Mouse (Mus musculus) limb, embryonic 11.5 days (tissue): ENCODE measurements at regions not wholly inside any gene's neighbourhood (a gene's known extent, or its start where the extent isn't known, plus 50 kb on each side); places are given as distances from the start of the nearest gene placed in this dataset.
A peak's percentile ranks its signal among the peaks of the same experiment; 100 is the strongest.

Experiments used
- ATAC-seq: fragments of 200-750 bp; cut with Nextera tagmentation; 2 replicates; pipeline ENCODE4 v1.8.0; 2017; ENCODE audit warnings: low read depth; ENCODE audit not compliant: insufficient number of reproducible peaks, low FRiP score, low TSS enrichment
- DNase-seq: peaks from one replicate; pipeline ENCODE4 v3.0.0-alpha.2; 2015; ENCODE audit warnings: low spot score
- H3K27ac ChIP-seq: fragments of 300-500 bp; sonication (generic); replicated peaks from 2 replicates; pipeline ENCODE4 v1.5.1; 2014; ENCODE audit warnings: low read depth, mild to moderate bottlenecking, low read length
- H3K27me3 ChIP-seq: fragments of 300-500 bp; sonication (generic); 2 replicates; pipeline ENCODE4 v1.6.1; 2014; ENCODE audit warnings: mild to moderate bottlenecking, low read length, mixed read lengths; ENCODE audit not compliant: control insufficient read depth, insufficient read depth
- H3K36me3 ChIP-seq: fragments of 300-500 bp; sonication (generic); 2 replicates; pipeline ENCODE4 v1.6.1; 2014; ENCODE audit warnings: mild to moderate bottlenecking, low read length, moderate library complexity, mixed read lengths; ENCODE audit not compliant: control insufficient read depth, insufficient read depth
- H3K4me1 ChIP-seq: fragments of 300-500 bp; sonication (generic); 2 replicates; pipeline ENCODE4 v1.6.1; 2014; ENCODE audit warnings: low read length, mixed read lengths; ENCODE audit not compliant: control insufficient read depth, insufficient read depth
- H3K4me2 ChIP-seq: fragments of 300-500 bp; sonication (generic); 2 replicates; pipeline ENCODE4 v1.6.1; 2014; ENCODE audit warnings: low read depth, mild to moderate bottlenecking, moderate library complexity; ENCODE audit not compliant: severe bottlenecking
- H3K4me3 ChIP-seq: fragments of 300-500 bp; sonication (generic); 2 replicates; pipeline ENCODE4 v1.5.1; 2014; ENCODE audit warnings: low read depth, low read length
- H3K9ac ChIP-seq: fragments of 300-500 bp; sonication (generic); 2 replicates; pipeline ENCODE4 v1.6.1; 2014; ENCODE audit warnings: mild to moderate bottlenecking, low read length
- H3K9me3 ChIP-seq: fragments of 300-500 bp; sonication (generic); 2 replicates; pipeline ENCODE4 v1.6.1; 2016; ENCODE audit warnings: low read length; ENCODE audit not compliant: control insufficient read depth
- WGBS: fragments of 180-500 bp; shearing (Covaris S2); extraction: QIAGEN DNeasy Blood & Tissue Kit; methylation state at CpG from one replicate; pipeline ENCODE4 v1.1.7; 2014; 5-methylcytosine and 5-hydroxymethylcytosine counted together

- no peaks in the 10 kb centered on the region for H3K27me3 ChIP-seq
- H3K4me3 ChIP-seq = no peak overlapping the region
- no peak overlapping the region for H3K9ac ChIP-seq
- peak; percentile 59 for DNase-seq
- WGBS = 33% methylated on average over 8 of the region's 8 CpGs
- no peaks in the 10 kb centered on the region for H3K9me3 ChIP-seq
- no peaks in the 10 kb centered on the region for H3K36me3 ChIP-seq
- ATAC-seq = peak; percentile 62; the same call in 1 of the 2 replicates
- peak overlapping the region; percentile 59 for H3K27ac ChIP-seq
- 0 out of 2 replicates have a peak, but pooled peaks cover 2% of the 10 kb centered on the region for H3K4me1 ChIP-seq
- no peak overlapping the region for H3K4me2 ChIP-seq
Observed at GRCm38 (mm10) chrX:12219474-12219873, 59.3 kb upstream of the Bcor start.

GRCm38 (mm10) chrX:12224314-12224713 is 64.2 kb upstream of the Bcor start:
- Histone ChIP-seq H3K4me3 (no peak overlapping the region), H3K9me3 (no peaks in the 10 kb centered on the region), H3K4me2 (no peak overlapping the region), H3K36me3 (no peaks in the 10 kb centered on the region), H3K27me3 (no peaks in the 10 kb centered on the region), H3K9ac (no peak overlapping the region), H3K27ac (no peak overlapping the region), H3K4me1 (0 out of 2 replicates have a peak, but pooled peaks cover 2% of the 10 kb centered on the region)
- ATAC-seq = no peak
- no peak for DNase-seq
- 71% methylated on average over 4 of the region's 4 CpGs for WGBS

- Histone ChIP-seq H3K36me3 (no peaks in the 10 kb centered on the region), H3K9ac (no peak overlapping the region), H3K27me3 (no peaks in the 10 kb centered on the region), H3K4me2 (peak overlapping the region; percentile 32), H3K4me1 (0 out of 2 replicates have a peak, but pooled peaks cover 2% of the 10 kb centered on the region), H3K27ac (no peak overlapping the region), H3K4me3 (no peak overlapping the region), H3K9me3 (no peaks in the 10 kb centered on the region)
- 9% methylated on average over 15 of the region's 19 CpGs for WGBS
- DNase-seq (peak; percentile 26), ATAC-seq (no peak)
Observed at GRCm38 (mm10) chrX:12225116-12225891, 65.1 kb upstream of the Bcor start.

GRCm38 (mm10) chrX:12225892-12226206 is 65.7 kb upstream of the Bcor start:
- H3K4me2 ChIP-seq = no peak overlapping the region; the same call in 1 of the 2 replicates

GRCm38 (mm10) chrX:12240505-12241011 is 80.4 kb upstream of the Bcor start:
- H3K27me3 ChIP-seq = no peaks in the 10 kb centered on the region
- H3K4me1 ChIP-seq = no peaks in the 10 kb centered on the region
- H3K4me3 ChIP-seq = no peak overlapping the region
- H3K9me3 ChIP-seq = no peaks in the 10 kb centered on the region
- no peak for ATAC-seq
- WGBS = 71% methylated on average over 4 of the region's 4 CpGs
- H3K27ac ChIP-seq = no peak overlapping the region
- DNase-seq = no peak
- H3K36me3 ChIP-seq = no peaks in the 10 kb centered on the region
- H3K4me2 ChIP-seq = no peak overlapping the region
- H3K9ac ChIP-seq = no peak overlapping the region

More at GRCm38 (mm10) chrX:12225892-12226206, 65.7 kb upstream of the Bcor start:
- H3K36me3 ChIP-seq = no peaks in the 10 kb centered on the region
- H3K4me1 ChIP-seq = no peaks in the 10 kb centered on the region
- no peaks in the 10 kb centered on the region for H3K9me3 ChIP-seq
- ATAC-seq = no peak
- H3K27me3 ChIP-seq = no peaks in the 10 kb centered on the region
- WGBS = 19% methylated on average over 3 of the region's 3 CpGs
- no peak overlapping the region for H3K27ac ChIP-seq
- H3K9ac ChIP-seq = no peak overlapping the region
- DNase-seq = no peak
- no peak overlapping the region for H3K4me3 ChIP-seq

GRCm38 (mm10) chrX:12241751-12242150 is 81.6 kb upstream of the Bcor start:
- H3K4me1 ChIP-seq = no peaks in the 10 kb centered on the region
- H3K9ac ChIP-seq = no peak overlapping the region
- no peak overlapping the region for H3K27ac ChIP-seq
- H3K4me3 ChIP-seq = no peak overlapping the region
- H3K9me3 ChIP-seq = no peaks in the 10 kb centered on the region
- 74% methylated on average over 4 of the region's 4 CpGs for WGBS
- no peaks in the 10 kb centered on the region for H3K36me3 ChIP-seq
- no peak overlapping the region for H3K4me2 ChIP-seq
- no peaks in the 10 kb centered on the region for H3K27me3 ChIP-seq
- ATAC-seq (no peak), DNase-seq (no peak)

GRCm38 (mm10) chrX:12249071-12249470 is 88.9 kb upstream of the Bcor start:
- Histone ChIP-seq H3K9ac (no peak overlapping the region), H3K36me3 (no peaks in the 10 kb centered on the region), H3K9me3 (no peaks in the 10 kb centered on the region), H3K4me3 (no peak overlapping the region), H3K27ac (no peak overlapping the region), H3K4me2 (no peak overlapping the region), H3K4me1 (no peaks in the 10 kb centered on the region), H3K27me3 (no peaks in the 10 kb centered on the region)
- 40% methylated on average over 4 of the region's 4 CpGs for WGBS
- DNase-seq (no peak), ATAC-seq (no peak)

GRCm38 (mm10) chrX:12249911-12250310 is 89.8 kb upstream of the Bcor start:
- DNase-seq = no peak
- Histone ChIP-seq H3K9ac (no peak overlapping the region), H3K4me1 (no peaks in the 10 kb centered on the region), H3K9me3 (no peaks in the 10 kb centered on the region), H3K36me3 (no peaks in the 10 kb centered on the region), H3K4me2 (no peak overlapping the region), H3K27ac (no peak overlapping the region), H3K4me3 (no peak overlapping the region), H3K27me3 (no peaks in the 10 kb centered on the region)
- ATAC-seq = no peak
- 84% methylated on average over 4 of the region's 4 CpGs for WGBS
